In genomic region chr5:36085621-36086020, GRCm38 (mm10) we compare ENCODE assay signal across 14 mouse cellular contexts.
A peak's percentile ranks its signal among the peaks of the same experiment; 100 is the strongest.
DNase-seq lines count a peak whose midpoint lies in the region; ATAC-seq lines count a peak whose summit lies in the region.
"Had no signal": no experiment of that assay in that cellular context is flagged by ENCODE, and none has a peak within 500 bp of the region (broad histone marks: within the 10 kb centered on the region; RNA-seq: fewer than 3 reads in every experiment).

No protein-coding gene starts in this region.

- DNase-seq in embryonic facial prominence, embryonic 14.5 days (ENCODE audit: low spot score), result peak; percentile 30
- no peak for DNase-seq in embryonic facial prominence, embryonic 10.5 days (ENCODE audit: low spot score)
- peak; percentile 53 for DNase-seq in Muller cell, postnatal 12 days (ENCODE audit: inconsistent ontology term)
- DNase-seq in left cerebral cortex, postnatal 25 days (ENCODE audit: low spot score in 2 of 2), result peak; percentile 76 to 95
- no peak for DNase-seq in liver, embryonic 11.5 days (ENCODE audit: low spot score)
- no peak for DNase-seq in spleen, postnatal 36 days (ENCODE audit: low spot score in 2 of 2)
- DNase-seq: B cell, adult 2 months; kidney, adult 8-10 months; liver, embryonic 13.5 days; spleen, adult 18-20 months had no signal

- WGBS in embryonic facial prominence, embryonic 14.5 days, result 53% methylated on average over 4 of the region's 4 CpGs
- 77% methylated on average over 4 of the region's 4 CpGs for WGBS in embryonic facial prominence, embryonic 10.5 days
- WGBS in heart, embryonic 16.5 days, result 44% methylated on average over 4 of the region's 4 CpGs
- 64% methylated on average over 4 of the region's 4 CpGs for WGBS in liver, embryonic 11.5 days

- H3K27me3 ChIP-seq in embryonic facial prominence, embryonic 14.5 days (replicated peaks; ENCODE audit: control insufficient read depth, insufficient read depth, low read length), result no peaks in the 10 kb centered on the region
- H3K27me3 ChIP-seq in embryonic facial prominence, embryonic 10.5 days (replicated peaks; ENCODE audit: low read depth, poor library complexity, severe bottlenecking), result no peaks in the 10 kb centered on the region
- no peaks in the 10 kb centered on the region for H3K27me3 ChIP-seq in heart, embryonic 16.5 days (ENCODE audit: control insufficient read depth, insufficient read depth, low read length)
- no peaks in the 10 kb centered on the region for H3K27me3 ChIP-seq in liver, embryonic 11.5 days (replicated peaks; ENCODE audit: control insufficient read depth, insufficient read depth, low read length)
- H3K27me3 ChIP-seq: forebrain, embryonic 12.5 days; liver, embryonic 13.5 days; Patski had no signal

- H3K4me3 ChIP-seq in embryonic facial prominence, embryonic 14.5 days (ENCODE audit: low read depth, low read length), result no peak overlapping the region
- no peak overlapping the region for H3K4me3 ChIP-seq in embryonic facial prominence, embryonic 10.5 days
- no peak overlapping the region for H3K4me3 ChIP-seq in heart, embryonic 16.5 days (ENCODE audit: low read length)
- no peak overlapping the region for H3K4me3 ChIP-seq in liver, embryonic 11.5 days (ENCODE audit: low read depth, low read length)
- H3K4me3 ChIP-seq: forebrain, embryonic 12.5 days; liver, embryonic 13.5 days had no signal

- H3K4me2 ChIP-seq in embryonic facial prominence, embryonic 14.5 days (ENCODE audit: low read depth, low read length), result no peak overlapping the region
- H3K4me2 ChIP-seq in heart, embryonic 16.5 days (ENCODE audit: low read depth, low read length), result no peak overlapping the region
- no peak overlapping the region for H3K4me2 ChIP-seq in liver, embryonic 11.5 days
- H3K4me2 ChIP-seq: forebrain, embryonic 12.5 days; liver, embryonic 13.5 days had no signal

- H3K9me3 ChIP-seq in embryonic facial prominence, embryonic 14.5 days (ENCODE audit: control insufficient read depth, low read length), result no peaks in the 10 kb centered on the region
- H3K9me3 ChIP-seq in embryonic facial prominence, embryonic 10.5 days, result no peaks in the 10 kb centered on the region
- H3K9me3 ChIP-seq in heart, embryonic 16.5 days (replicated peaks; ENCODE audit: control insufficient read depth, low read length), result no peaks in the 10 kb centered on the region
- H3K9me3 ChIP-seq in liver, embryonic 11.5 days (ENCODE audit: control insufficient read depth, low read length), result no peaks in the 10 kb centered on the region
- H3K9me3 ChIP-seq: forebrain, embryonic 12.5 days; liver, embryonic 13.5 days had no signal

- no peaks in the 10 kb centered on the region for H3K36me3 ChIP-seq in embryonic facial prominence, embryonic 14.5 days (ENCODE audit: control insufficient read depth, insufficient read depth, low read length)
- no peaks in the 10 kb centered on the region for H3K36me3 ChIP-seq in embryonic facial prominence, embryonic 10.5 days (replicated peaks)
- H3K36me3 ChIP-seq in heart, embryonic 16.5 days (ENCODE audit: control insufficient read depth, insufficient read depth), result no peaks in the 10 kb centered on the region
- H3K36me3 ChIP-seq in liver, embryonic 11.5 days (ENCODE audit: control insufficient read depth, insufficient read depth, low read length), result no peaks in the 10 kb centered on the region
- H3K36me3 ChIP-seq: forebrain, embryonic 12.5 days; liver, embryonic 13.5 days had no signal

- no peak for ATAC-seq in embryonic facial prominence, embryonic 14.5 days (ENCODE audit: low read depth)
- no peak for ATAC-seq in heart, embryonic 16.5 days (replicated peaks; ENCODE audit: extremely low read depth, insufficient read depth, low FRiP score)
- no peak for ATAC-seq in liver, embryonic 11.5 days (replicated peaks; ENCODE audit: low FRiP score)
- no peak for ATAC-seq in CD4-positive, CD25-positive, alpha-beta regulatory T cell, adult 4 months
- ATAC-seq: Patski had no signal

- intact Hi-C loops in left cerebral cortex, postnatal 25 days (cut with DNase I), result loop anchor here (5.0 kb wide), 1 partner anchor 127 kb away; no protein-coding TSS in a partner anchor

- no peak overlapping the region for H3K9ac ChIP-seq in embryonic facial prominence, embryonic 14.5 days (ENCODE audit: low read depth, low read length)
- H3K9ac ChIP-seq in heart, embryonic 16.5 days (ENCODE audit: low read length), result peak overlapping the region; percentile 30
- no peak overlapping the region for H3K9ac ChIP-seq in liver, embryonic 11.5 days (ENCODE audit: low read depth, low read length)
- H3K9ac ChIP-seq: forebrain, embryonic 12.5 days; liver, embryonic 13.5 days had no signal

- peaks cover 7% of the 10 kb centered on the region; the same call in 1 of the 2 replicates for H3K4me1 ChIP-seq in embryonic facial prominence, embryonic 14.5 days (ENCODE audit: control insufficient read depth, insufficient read depth, low read length)
- H3K4me1 ChIP-seq in embryonic facial prominence, embryonic 10.5 days, result peaks cover 26% of the 10 kb centered on the region
- peaks cover 44% of the 10 kb centered on the region for H3K4me1 ChIP-seq in heart, embryonic 16.5 days (ENCODE audit: control insufficient read depth, insufficient read depth, low read length)
- no peaks in the 10 kb centered on the region for H3K4me1 ChIP-seq in liver, embryonic 11.5 days (replicated peaks; ENCODE audit: control insufficient read depth, insufficient read depth, low read length)
- H3K4me1 ChIP-seq: liver, embryonic 13.5 days had no signal

- no peak overlapping the region for H3K27ac ChIP-seq in embryonic facial prominence, embryonic 14.5 days (replicated peaks; ENCODE audit: low read depth, low read length)
- no peak overlapping the region for H3K27ac ChIP-seq in embryonic facial prominence, embryonic 10.5 days (replicated peaks)
- peak overlapping the region; percentile 89; the same call in 1 of the 2 replicates for H3K27ac ChIP-seq in heart, embryonic 16.5 days (ENCODE audit: low read length)
- H3K27ac ChIP-seq in liver, embryonic 11.5 days (ENCODE audit: low read depth, low read length), result no peak overlapping the region
- H3K27ac ChIP-seq: forebrain, embryonic 12.5 days; liver, embryonic 13.5 days had no signal

Comparison
In these comparisons a context has a peak if more than half of its experiments do, and no peak if none do; other contexts are left out.
1. DNase-seq: peak in embryonic facial prominence, embryonic 14.5 days (single experiment), Muller cell, postnatal 12 days (single experiment) and left cerebral cortex, postnatal 25 days (2 of 2); none in embryonic facial prominence, embryonic 10.5 days (single experiment), liver, embryonic 11.5 days (single experiment) and spleen, postnatal 36 days (0 of 2).